Mouse (Mus musculus) myocyte (in vitro differentiated cells): Measurements from ENCODE around the gene Dpysl5. TPM values are rescaled to one million over a fixed set of nuclear protein-coding genes. Genes with fewer than 3 reads are reported as not detected.

Source experiments
- H3K27me3 ChIP-seq: one replicate; pipeline ENCODE4 v1.6.1; 2011; ENCODE audit not compliant: control insufficient read depth, insufficient read depth, insufficient read length
- H3K36me3 ChIP-seq: one replicate; pipeline ENCODE4 v1.6.1; 2011; ENCODE audit not compliant: control insufficient read depth, insufficient read depth
- H3K4me2 ChIP-seq: one replicate; pipeline ENCODE4 v1.6.1; 2011; ENCODE audit warnings: low read depth, control low read depth
- H3K4me3 ChIP-seq: one replicate; pipeline ENCODE4 v1.5.1; 2011; ENCODE audit warnings: mild to moderate bottlenecking, control low read depth, moderate library complexity
- H3K79me2 ChIP-seq: one replicate; pipeline ENCODE4 v1.6.1; 2011; ENCODE audit not compliant: control insufficient read depth, insufficient read depth
- H3ac ChIP-seq: one replicate; pipeline ENCODE4 v1.6.1; 2011; ENCODE audit not compliant: control insufficient read depth, insufficient read length
- CEBPB ChIP-seq: IDR thresholded peaks from 2 replicates; pipeline ENCODE4 v1.6.1; 2011; ENCODE audit warnings: mild to moderate bottlenecking, moderate library complexity; ENCODE audit not compliant: poor library complexity, insufficient read depth, severe bottlenecking
- E2F4 ChIP-seq: IDR thresholded peaks from one replicate; pipeline ENCODE4 v1.6.1; 2011; ENCODE audit warnings: mild to moderate bottlenecking, control low read depth, moderate library complexity; ENCODE audit not compliant: insufficient read depth
- MAX ChIP-seq: IDR thresholded peaks from one replicate; pipeline ENCODE4 v1.6.1; 2011; ENCODE audit warnings: low read depth, mild to moderate bottlenecking, control low read depth
- MYOD1 ChIP-seq, 3 experiments: IDR thresholded peaks; one replicate each; pipeline ENCODE4 v1.6.1; 2011; ENCODE audit warnings: control low read depth in 2 of 3, low read depth in 2 of 3, mild to moderate bottlenecking in 2 of 3, moderate library complexity in 1 of 3; ENCODE audit not compliant: insufficient read length in 2 of 3, control insufficient read depth in 1 of 3
- MYOG ChIP-seq, 3 experiments: IDR thresholded peaks; one replicate each; pipeline ENCODE4 v1.6.1; 2011; ENCODE audit warnings: control low read depth in 2 of 3, low read depth in 2 of 3, mild to moderate bottlenecking in 2 of 3; ENCODE audit not compliant: insufficient read length in 2 of 3, control insufficient read depth in 1 of 3, insufficient read depth in 1 of 3
- POLR2A ChIP-seq: IDR thresholded peaks from one replicate; pipeline ENCODE4 v1.6.1; 2011; ENCODE audit warnings: low read depth, mild to moderate bottlenecking, control low read depth, moderate library complexity; ENCODE audit not compliant: insufficient read length
- POLR2AphosphoS2 ChIP-seq: IDR thresholded peaks from one replicate; pipeline ENCODE4 v1.6.1; 2011; ENCODE audit warnings: low read depth, control low read depth; ENCODE audit not compliant: insufficient read length
- REST ChIP-seq: IDR thresholded peaks from one replicate; pipeline ENCODE4 v1.6.1; 2011; ENCODE audit warnings: mild to moderate bottlenecking, control low read depth, moderate library complexity; ENCODE audit not compliant: insufficient read depth, insufficient read length
- SRF ChIP-seq: IDR thresholded peaks from one replicate; pipeline ENCODE4 v1.6.1; 2011; ENCODE audit warnings: low read depth; ENCODE audit not compliant: control insufficient read depth, insufficient read length
- TCF12 ChIP-seq: IDR thresholded peaks from one replicate; pipeline ENCODE4 v1.6.1; 2011; ENCODE audit warnings: mild to moderate bottlenecking, control low read depth; ENCODE audit not compliant: poor library complexity, insufficient read depth, severe bottlenecking
- TCF3 ChIP-seq: IDR thresholded peaks from one replicate; pipeline ENCODE4 v1.6.1; 2011; ENCODE audit warnings: low read depth, control low read depth; ENCODE audit not compliant: insufficient read length
- USF1 ChIP-seq: IDR thresholded peaks from one replicate; pipeline ENCODE4 v1.6.1; 2011; ENCODE audit warnings: low read depth, mild to moderate bottlenecking, control low read depth, moderate library complexity
- polyA plus RNA-seq: library from polyadenylated mRNA; unstranded; fragments of >200 nt; fragmentation: generic; extraction: Trizol; gene quantifications from one replicate; pipeline ENCODE4 v1.2.1, GENCODE M21; 2012; ENCODE audit warnings: missing spikeins

The Dpysl5 gene
- polyA plus RNA-seq, 1 experiment, result 0.01 TPM

- Histone ChIP-seq H3K4me2 (no peak overlapping the region), H3K4me3 (no peak overlapping the region), H3K27me3 (peaks cover 35% of the 10 kb centered on the region)
Measured at GRCm38 (mm10) chr5:30796125-30796524, 84.8 kb downstream of the Dpysl5 start.

GRCm38 (mm10) chr5:30797482-30797881 is 86.1 kb downstream of the Dpysl5 start:
- no peak overlapping the region for H3ac ChIP-seq
- H3K36me3 ChIP-seq, result no peaks in the 10 kb centered on the region
- H3K4me2 ChIP-seq, result no peak overlapping the region
- peaks cover 32% of the 10 kb centered on the region for H3K27me3 ChIP-seq
- no peak overlapping the region for H3K4me3 ChIP-seq
- no peak for TF ChIP-seq POLR2AphosphoS2
- no peak for TF ChIP-seq E2F4
- no peak for TF ChIP-seq TCF3
- no peak for TF ChIP-seq SRF
- TF ChIP-seq MYOD1 (IDR thresholded peaks at IDR 0.05; ENCODE audit: control insufficient read depth in 1 of 3, insufficient read length in 2 of 3, low read depth in 2 of 3), result peak in 1 of 3 experiments; percentile 41
- H3K79me2 ChIP-seq, result no peaks in the 10 kb centered on the region

More at GRCm38 (mm10) chr5:30796125-30796524, 84.8 kb downstream of the Dpysl5 start:
- Histone ChIP-seq H3K79me2 (no peaks in the 10 kb centered on the region), H3K36me3 (no peaks in the 10 kb centered on the region), H3ac (no peak overlapping the region)
- TF ChIP-seq TCF12 (no peak), MAX (no peak), CEBPB (no peak), POLR2A (no peak), MYOD1 (IDR thresholded peaks at IDR 0.05; ENCODE audit: control insufficient read depth in 1 of 3, insufficient read length in 2 of 3, low read depth in 2 of 3) (no peak), MYOG (IDR thresholded peaks at IDR 0.05; ENCODE audit: control insufficient read depth in 1 of 3, insufficient read depth in 1 of 3, insufficient read length in 2 of 3, low read depth in 2 of 3) (no peak), USF1 (no peak), SRF (no peak)

DNA sequence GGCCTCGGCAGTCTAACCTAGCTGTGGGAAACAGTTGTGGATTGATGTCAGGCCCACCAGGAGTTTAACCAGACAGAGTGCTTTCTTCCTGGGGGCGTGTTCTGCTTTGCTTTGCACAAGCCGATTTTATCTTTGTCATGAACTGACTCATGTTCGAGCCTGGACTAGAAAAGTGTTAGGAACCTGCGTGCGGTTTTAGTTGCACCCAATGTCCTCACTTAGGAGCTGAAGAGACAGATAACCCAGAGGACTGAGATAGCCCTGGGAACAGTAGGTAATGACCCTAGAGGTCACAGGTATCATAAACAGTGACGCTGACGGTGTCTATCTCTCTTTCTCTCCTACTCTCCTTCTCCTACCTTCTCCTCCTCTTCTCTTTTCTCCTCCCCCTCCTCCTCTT is 86.6 kb downstream of the Dpysl5 start:
- TF ChIP-seq CEBPB (no peak), REST (no peak), USF1 (no peak), POLR2AphosphoS2 (no peak), POLR2A (no peak), SRF (no peak), TCF3 (no peak), TCF12 (no peak), MYOD1 (IDR thresholded peaks at IDR 0.05; ENCODE audit: control insufficient read depth in 1 of 3, insufficient read length in 2 of 3, low read depth in 2 of 3) (no peak), MYOG (IDR thresholded peaks at IDR 0.05; ENCODE audit: control insufficient read depth in 1 of 3, insufficient read depth in 1 of 3, insufficient read length in 2 of 3, low read depth in 2 of 3) (no peak)
- no peaks in the 10 kb centered on the region for H3K79me2 ChIP-seq
- H3K36me3 ChIP-seq, result no peaks in the 10 kb centered on the region
- no peak overlapping the region for H3ac ChIP-seq
- no peak overlapping the region for H3K4me2 ChIP-seq
- H3K4me3 ChIP-seq, result no peak overlapping the region
- H3K27me3 ChIP-seq, result peaks cover 35% of the 10 kb centered on the region

- TF ChIP-seq MYOD1 (IDR thresholded peaks at IDR 0.05; ENCODE audit: control insufficient read depth in 1 of 3, insufficient read length in 2 of 3, low read depth in 2 of 3), result peak in 1 of 3 experiments; percentile 61
- peak in 1 of 3 experiments; percentile 58 for TF ChIP-seq MYOG (IDR thresholded peaks at IDR 0.05; ENCODE audit: control insufficient read depth in 1 of 3, insufficient read depth in 1 of 3, insufficient read length in 2 of 3, low read depth in 2 of 3)
- TF ChIP-seq USF1, result no peak
- no peak for TF ChIP-seq MAX
- TF ChIP-seq SRF, result no peak
- peak; percentile 10 for TF ChIP-seq TCF3
- no peak for TF ChIP-seq POLR2AphosphoS2
Measured at GRCm38 (mm10) chr5:30798965-30799364, 87.6 kb downstream of the Dpysl5 start.

DNA sequence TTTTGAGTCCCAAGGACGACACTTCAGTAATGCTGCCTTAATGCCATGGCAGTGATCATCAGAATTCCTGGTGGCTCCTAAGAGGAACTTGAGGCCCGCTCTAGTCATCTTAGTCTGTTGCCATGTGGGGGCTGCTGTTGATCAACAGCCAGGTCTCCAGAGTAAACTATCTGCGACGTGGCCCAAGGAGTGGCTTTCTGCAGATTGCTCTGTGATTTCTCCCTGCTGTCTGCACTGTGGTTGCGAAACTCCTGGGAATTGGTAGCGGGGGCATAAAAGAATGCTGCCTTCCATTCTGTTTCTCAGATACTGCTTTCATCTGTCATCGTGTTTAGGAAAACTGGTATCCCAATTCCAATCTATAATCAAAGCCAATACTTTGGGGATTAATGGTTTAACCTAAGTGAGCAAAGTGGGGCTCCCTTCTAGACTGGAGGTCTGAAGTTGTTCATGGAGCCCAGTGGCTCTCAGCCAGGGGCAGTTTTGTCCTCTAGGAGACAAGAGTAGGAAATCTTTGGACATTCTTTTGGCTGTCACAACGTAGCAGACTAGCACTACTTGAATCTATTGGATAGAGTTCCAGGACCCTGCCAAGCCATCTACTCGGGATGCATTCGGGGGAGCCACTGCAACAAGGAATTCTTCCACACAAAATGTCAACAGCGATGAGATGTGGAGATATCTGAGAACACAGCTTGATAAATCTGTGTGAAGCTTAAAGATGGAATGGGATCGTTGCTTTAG is 91.5 kb downstream of the Dpysl5 start:
- peaks cover 30% of the 10 kb centered on the region for H3K27me3 ChIP-seq
- H3K4me3 ChIP-seq, result no peak overlapping the region
- TF ChIP-seq CEBPB, result peak; percentile 79
- TF ChIP-seq POLR2A, result no peak
- H3K79me2 ChIP-seq, result no peaks in the 10 kb centered on the region
- H3ac ChIP-seq, result no peak overlapping the region
- no peak overlapping the region for H3K4me2 ChIP-seq
- H3K36me3 ChIP-seq, result no peaks in the 10 kb centered on the region

More at GRCm38 (mm10) chr5:30798965-30799364, 87.6 kb downstream of the Dpysl5 start:
- Histone ChIP-seq H3K27me3 (peaks cover 33% of the 10 kb centered on the region), H3K79me2 (no peaks in the 10 kb centered on the region), H3K4me2 (no peak overlapping the region), H3K4me3 (no peak overlapping the region), H3K36me3 (no peaks in the 10 kb centered on the region), H3ac (no peak overlapping the region)
